Mouse (Mus musculus): ENCODE results near the gene Stil. TPM values are rescaled to one million over a fixed set of nuclear protein-coding genes. Genes with fewer than 3 reads are reported as not detected.
A peak's percentile ranks its signal among the peaks of the same experiment; 100 is the strongest.

Gene Stil
- total RNA-seq, 1 experiment = 7.4 TPM

DNA sequence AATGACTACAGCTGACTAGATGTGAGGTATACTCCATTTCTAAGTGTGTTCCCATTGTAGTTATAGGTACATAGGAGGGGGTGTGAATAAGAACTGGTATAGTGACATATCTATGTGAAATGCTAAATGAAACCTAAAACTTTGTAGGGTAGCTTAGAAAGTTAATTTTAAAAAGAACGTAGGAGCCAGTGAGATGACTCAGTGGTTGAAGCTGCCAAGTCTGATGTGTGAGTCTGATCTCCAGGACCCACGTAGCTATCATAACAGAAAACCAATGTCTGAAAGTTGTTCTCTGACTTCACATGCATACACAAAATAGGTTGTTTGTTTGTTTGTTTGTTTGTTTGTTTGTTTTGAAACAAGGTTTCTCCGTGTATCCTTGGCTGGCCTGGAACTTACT is 20.0 kb downstream of the Stil start:
- no peak overlapping the region for H3K4me3 ChIP-seq (ENCODE audit: insufficient read depth in 1 of 2, low read depth in 1 of 2, low read length in 2 of 2, poor library complexity in 1 of 2, severe bottlenecking in 1 of 2)
- no peaks in the 10 kb centered on the region for H3K9me3 ChIP-seq (ENCODE audit: control insufficient read depth, insufficient read depth, low read depth, low read length)
- H3K36me3 ChIP-seq (ENCODE audit: control insufficient read depth, insufficient read depth, low read length, poor library complexity, severe bottlenecking) = peaks cover 8% of the 10 kb centered on the region
- H3K27ac ChIP-seq (ENCODE audit: insufficient read depth, low read depth, low read length, poor library complexity, severe bottlenecking) = no peak overlapping the region
- in situ Hi-C loops (cut with MboI; ENCODE audit: low sequenced_read_pairs in 2 of 2, unreplicated experiment in 2 of 2) = no loop called here
- no peaks in the 10 kb centered on the region for H3K4me1 ChIP-seq (ENCODE audit: control insufficient read depth in 2 of 2, insufficient read depth in 2 of 2, low read length in 2 of 2, poor library complexity in 1 of 2)
- no peak for DNase-seq (ENCODE audit: low read depth, low spot score)
- no peak overlapping the region for H3K9ac ChIP-seq (ENCODE audit: insufficient read depth, low read depth, low read length, poor library complexity, severe bottlenecking)
- TF ChIP-seq CHD2 (IDR thresholded peaks at IDR 0.05; ENCODE audit: low read depth, low read length) = no peak
- no peak for TF ChIP-seq HCFC1 (IDR thresholded peaks at IDR 0.05; ENCODE audit: borderline replicate concordance, insufficient read depth, low read length)
- TF ChIP-seq ZC3H11A (IDR thresholded peaks at IDR 0.05; ENCODE audit: borderline replicate concordance, low read depth, low read length) = no peak
- TF ChIP-seq ZNF384 (IDR thresholded peaks at IDR 0.05; ENCODE audit: low read depth, low read length) = no peak
- TF ChIP-seq MAFK (IDR thresholded peaks at IDR 0.05; ENCODE audit: insufficient read depth, low read depth, low read length) = no peak

DNA sequence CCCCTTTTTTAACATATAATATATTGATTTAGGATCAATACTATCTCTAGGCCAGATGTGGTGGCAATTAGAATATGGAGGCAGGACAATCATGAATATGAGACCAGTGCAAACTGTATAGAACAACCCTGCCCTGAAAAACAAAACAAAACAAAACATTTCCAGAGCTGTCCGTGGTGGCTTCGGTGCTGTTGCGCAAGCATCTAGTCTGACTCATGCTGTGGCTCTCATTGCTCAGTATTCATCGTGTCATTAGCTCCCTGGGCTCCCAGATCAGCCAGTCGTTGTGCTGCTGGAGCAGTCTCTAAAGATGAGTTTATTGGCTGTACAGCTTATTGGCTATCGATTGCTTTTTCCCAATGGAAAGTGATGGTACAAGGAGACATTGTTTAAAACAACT is 35.1 kb downstream of the Stil start:
- TF ChIP-seq HCFC1 (IDR thresholded peaks at IDR 0.05; ENCODE audit: borderline replicate concordance, insufficient read depth, low read length) (no peak), ZC3H11A (IDR thresholded peaks at IDR 0.05; ENCODE audit: borderline replicate concordance, low read depth, low read length) (no peak), ZNF384 (IDR thresholded peaks at IDR 0.05; ENCODE audit: low read depth, low read length) (no peak), CHD2 (IDR thresholded peaks at IDR 0.05; ENCODE audit: low read depth, low read length) (no peak), MAFK (IDR thresholded peaks at IDR 0.05; ENCODE audit: insufficient read depth, low read depth, low read length) (no peak)

DNA sequence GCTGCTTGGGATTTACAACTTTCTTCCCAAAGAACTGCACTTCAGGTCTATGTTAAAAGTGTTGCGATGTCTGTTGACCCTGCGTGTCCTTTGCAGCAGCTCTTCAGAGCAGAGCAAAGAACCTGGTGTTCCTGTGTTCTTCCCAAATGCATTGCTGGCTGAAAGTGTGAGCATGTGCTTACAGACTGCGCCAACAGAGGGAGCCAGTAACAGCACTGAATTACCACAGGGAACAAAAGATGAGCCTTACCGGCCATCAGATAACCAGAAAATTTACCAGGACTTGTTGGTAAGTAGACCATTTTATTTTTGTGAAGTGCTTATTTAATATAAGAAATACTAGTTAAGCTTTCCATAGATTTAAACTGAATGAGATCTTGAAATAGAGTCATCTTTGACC is 38.3 kb downstream of the Stil start:
- no peaks in the 10 kb centered on the region for H3K4me1 ChIP-seq (ENCODE audit: control insufficient read depth in 2 of 2, insufficient read depth in 2 of 2, low read length in 2 of 2, poor library complexity in 1 of 2)
- H3K36me3 ChIP-seq (ENCODE audit: control insufficient read depth, insufficient read depth, low read length, poor library complexity, severe bottlenecking) = peaks cover 16% of the 10 kb centered on the region
- in situ Hi-C loops (cut with MboI; ENCODE audit: low sequenced_read_pairs in 2 of 2, unreplicated experiment in 2 of 2) = no loop called here
- H3K9ac ChIP-seq (ENCODE audit: insufficient read depth, low read depth, low read length, poor library complexity, severe bottlenecking) = no peak overlapping the region
- TF ChIP-seq HCFC1 (IDR thresholded peaks at IDR 0.05; ENCODE audit: borderline replicate concordance, insufficient read depth, low read length) (no peak), MAFK (IDR thresholded peaks at IDR 0.05; ENCODE audit: insufficient read depth, low read depth, low read length) (no peak), ZNF384 (IDR thresholded peaks at IDR 0.05; ENCODE audit: low read depth, low read length) (no peak), ZC3H11A (IDR thresholded peaks at IDR 0.05; ENCODE audit: borderline replicate concordance, low read depth, low read length) (no peak), CHD2 (IDR thresholded peaks at IDR 0.05; ENCODE audit: low read depth, low read length) (no peak)
- H3K4me3 ChIP-seq (ENCODE audit: insufficient read depth in 1 of 2, low read depth in 1 of 2, low read length in 2 of 2, poor library complexity in 1 of 2, severe bottlenecking in 1 of 2) = no peak overlapping the region
- DNase-seq (ENCODE audit: low read depth, low spot score) = no peak
- H3K9me3 ChIP-seq (ENCODE audit: control insufficient read depth, insufficient read depth, low read depth, low read length) = no peaks in the 10 kb centered on the region
- H3K27ac ChIP-seq (ENCODE audit: insufficient read depth, low read depth, low read length, poor library complexity, severe bottlenecking) = no peak overlapping the region

More for the DNA sequence above, 35.1 kb downstream of the Stil start:
- in situ Hi-C loops (cut with MboI; ENCODE audit: low sequenced_read_pairs in 2 of 2, unreplicated experiment in 2 of 2) = no loop called here
- no peak overlapping the region for H3K4me3 ChIP-seq (ENCODE audit: insufficient read depth in 1 of 2, low read depth in 1 of 2, low read length in 2 of 2, poor library complexity in 1 of 2, severe bottlenecking in 1 of 2)
- no peaks in the 10 kb centered on the region for H3K9me3 ChIP-seq (ENCODE audit: control insufficient read depth, insufficient read depth, low read depth, low read length)
- no peak overlapping the region for H3K9ac ChIP-seq (ENCODE audit: insufficient read depth, low read depth, low read length, poor library complexity, severe bottlenecking)
- DNase-seq (ENCODE audit: low read depth, low spot score) = no peak
- peaks cover 7% of the 10 kb centered on the region for H3K36me3 ChIP-seq (ENCODE audit: control insufficient read depth, insufficient read depth, low read length, poor library complexity, severe bottlenecking)
- no peaks in the 10 kb centered on the region for H3K4me1 ChIP-seq (ENCODE audit: control insufficient read depth in 2 of 2, insufficient read depth in 2 of 2, low read length in 2 of 2, poor library complexity in 1 of 2)
- H3K27ac ChIP-seq (ENCODE audit: insufficient read depth, low read depth, low read length, poor library complexity, severe bottlenecking) = no peak overlapping the region

DNA sequence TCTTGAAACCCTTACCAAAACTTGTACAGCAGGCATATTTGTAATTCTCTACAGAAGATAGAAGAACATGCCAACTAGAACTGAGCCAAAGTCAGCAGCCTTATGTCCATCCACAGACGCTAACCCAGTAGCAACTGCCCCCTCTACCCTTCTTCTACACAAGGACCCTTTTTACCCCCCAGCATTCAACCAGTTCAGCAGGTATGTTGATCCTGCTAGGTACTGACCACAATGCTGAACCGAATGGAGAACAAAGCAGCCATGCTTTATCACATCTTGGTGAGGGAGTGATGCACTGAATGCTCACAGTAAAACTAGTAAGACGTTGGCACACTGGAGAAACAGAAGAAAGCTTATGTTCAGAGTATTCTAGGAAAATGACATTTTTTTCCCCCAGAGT is 45.7 kb downstream of the Stil start:
- TF ChIP-seq ZC3H11A (IDR thresholded peaks at IDR 0.05; ENCODE audit: borderline replicate concordance, low read depth, low read length) (no peak), CHD2 (IDR thresholded peaks at IDR 0.05; ENCODE audit: low read depth, low read length) (no peak), HCFC1 (IDR thresholded peaks at IDR 0.05; ENCODE audit: borderline replicate concordance, insufficient read depth, low read length) (no peak), ZNF384 (IDR thresholded peaks at IDR 0.05; ENCODE audit: low read depth, low read length) (no peak), MAFK (IDR thresholded peaks at IDR 0.05; ENCODE audit: insufficient read depth, low read depth, low read length) (no peak)
- Histone ChIP-seq H3K9me3 (ENCODE audit: control insufficient read depth, insufficient read depth, low read depth, low read length) (no peaks in the 10 kb centered on the region), H3K27ac (ENCODE audit: insufficient read depth, low read depth, low read length, poor library complexity, severe bottlenecking) (no peak overlapping the region), H3K36me3 (ENCODE audit: control insufficient read depth, insufficient read depth, low read length, poor library complexity, severe bottlenecking) (peaks cover 9% of the 10 kb centered on the region), H3K9ac (ENCODE audit: insufficient read depth, low read depth, low read length, poor library complexity, severe bottlenecking) (no peak overlapping the region), H3K4me1 (ENCODE audit: control insufficient read depth in 2 of 2, insufficient read depth in 2 of 2, low read length in 2 of 2, poor library complexity in 1 of 2) (peaks cover 2 to 4% of the 10 kb centered on the region in 2 experiments; a peak in 1 of 4 replicates), H3K4me3 (ENCODE audit: insufficient read depth in 1 of 2, low read depth in 1 of 2, low read length in 2 of 2, poor library complexity in 1 of 2, severe bottlenecking in 1 of 2) (no peak overlapping the region)
- DNase-seq (ENCODE audit: low read depth, low spot score) = no peak
- in situ Hi-C loops (cut with MboI; ENCODE audit: low sequenced_read_pairs in 2 of 2, unreplicated experiment in 2 of 2) = no loop called here

DNA sequence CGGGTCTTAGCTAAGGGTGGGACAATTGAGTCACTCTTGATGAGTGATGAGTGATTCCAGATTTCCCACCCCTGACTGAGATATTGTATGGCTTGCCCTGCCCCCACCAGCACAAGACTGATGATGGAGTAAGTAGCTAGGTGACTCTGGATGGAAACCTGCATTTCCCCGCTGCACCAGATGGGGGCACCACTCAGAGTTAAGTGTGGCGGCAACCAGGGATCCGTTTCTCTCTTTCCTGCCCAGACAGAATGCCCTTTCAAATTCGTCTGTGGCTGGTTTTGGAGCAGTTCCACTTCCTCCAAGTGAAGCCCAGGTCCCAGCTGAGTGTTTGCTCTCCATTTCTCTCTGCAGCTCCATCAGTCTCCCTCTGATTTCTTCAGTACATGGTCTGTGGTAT is 47.8 kb downstream of the Stil start:
- no peak overlapping the region for H3K27ac ChIP-seq (ENCODE audit: insufficient read depth, low read depth, low read length, poor library complexity, severe bottlenecking)
- H3K36me3 ChIP-seq (ENCODE audit: control insufficient read depth, insufficient read depth, low read length, poor library complexity, severe bottlenecking) = no peaks in the 10 kb centered on the region
- H3K4me1 ChIP-seq (ENCODE audit: control insufficient read depth in 2 of 2, insufficient read depth in 2 of 2, low read length in 2 of 2, poor library complexity in 1 of 2) = peaks cover 2 to 4% of the 10 kb centered on the region in 2 experiments; a peak in 1 of 4 replicates
- no peak overlapping the region for H3K4me3 ChIP-seq (ENCODE audit: insufficient read depth in 1 of 2, low read depth in 1 of 2, low read length in 2 of 2, poor library complexity in 1 of 2, severe bottlenecking in 1 of 2)
- in situ Hi-C loops (cut with MboI; ENCODE audit: low sequenced_read_pairs in 2 of 2, unreplicated experiment in 2 of 2) = no loop called here
- no peaks in the 10 kb centered on the region for H3K9me3 ChIP-seq (ENCODE audit: control insufficient read depth, insufficient read depth, low read depth, low read length)
- peak; percentile 82 for DNase-seq (ENCODE audit: low read depth, low spot score)
- TF ChIP-seq ZC3H11A (IDR thresholded peaks at IDR 0.05; ENCODE audit: borderline replicate concordance, low read depth, low read length) (no peak), CHD2 (IDR thresholded peaks at IDR 0.05; ENCODE audit: low read depth, low read length) (no peak), MAFK (IDR thresholded peaks at IDR 0.05; ENCODE audit: insufficient read depth, low read depth, low read length) (no peak)
- H3K9ac ChIP-seq (ENCODE audit: insufficient read depth, low read depth, low read length, poor library complexity, severe bottlenecking) = peak overlapping the region; percentile 19; the same call in 1 of the 2 replicates
